Mouse (Mus musculus): ENCODE results near the gene Rgs9. TPM values are rescaled to one million over a fixed set of nuclear protein-coding genes. Genes with fewer than 3 reads are reported as not detected.

Rgs9 gene
- polyA plus RNA-seq, 1 experiment, result 1.4 TPM

GRCm38 (mm10) chr11:109244635-109245360 lies 53.1 kb downstream of the Rgs9 start:
- Histone ChIP-seq H3K4me3 (ENCODE audit: insufficient read depth, low read depth, low read length) (no peak overlapping the region), H3K27me3 (replicated peaks; ENCODE audit: control insufficient read depth, insufficient read depth, low read length) (no peaks in the 10 kb centered on the region), H3K36me3 (ENCODE audit: control insufficient read depth, insufficient read depth, low read length) (no peaks in the 10 kb centered on the region), H3K4me1 (ENCODE audit: control insufficient read depth, insufficient read depth, low read length) (no peaks in the 10 kb centered on the region; the same call in 1 of the 2 replicates), H3K27ac (ENCODE audit: insufficient read depth, low read depth, low read length) (no peak overlapping the region)
- peak; percentile 46 for DNase-seq
- TF ChIP-seq CTCF (conservative IDR thresholded peaks at IDR 0.05; ENCODE audit: insufficient read depth, insufficient read length, low read depth, low read length), result peak; percentile 81
- TF ChIP-seq POLR2A (IDR thresholded peaks at IDR 0.05; ENCODE audit: low read depth, low read length), result no peak
- 23% methylated on average over 23 of the region's 23 CpGs for WGBS

GRCm38 (mm10) chr11:109240126-109240525 lies 57.8 kb downstream of the Rgs9 start:
- no peak for TF ChIP-seq POLR2A (IDR thresholded peaks at IDR 0.05; ENCODE audit: low read depth, low read length)
- TF ChIP-seq CTCF (conservative IDR thresholded peaks at IDR 0.05; ENCODE audit: insufficient read depth, insufficient read length, low read depth, low read length), result no peak
- DNase-seq, result no peak
- WGBS, result 62% methylated on average over 4 of the region's 4 CpGs
- Histone ChIP-seq H3K27me3 (replicated peaks; ENCODE audit: control insufficient read depth, insufficient read depth, low read length) (no peaks in the 10 kb centered on the region), H3K4me1 (ENCODE audit: control insufficient read depth, insufficient read depth, low read length) (no peaks in the 10 kb centered on the region; the same call in 1 of the 2 replicates), H3K36me3 (ENCODE audit: control insufficient read depth, insufficient read depth, low read length) (no peaks in the 10 kb centered on the region), H3K27ac (ENCODE audit: insufficient read depth, low read depth, low read length) (no peak overlapping the region), H3K4me3 (ENCODE audit: insufficient read depth, low read depth, low read length) (no peak overlapping the region)

DNA sequence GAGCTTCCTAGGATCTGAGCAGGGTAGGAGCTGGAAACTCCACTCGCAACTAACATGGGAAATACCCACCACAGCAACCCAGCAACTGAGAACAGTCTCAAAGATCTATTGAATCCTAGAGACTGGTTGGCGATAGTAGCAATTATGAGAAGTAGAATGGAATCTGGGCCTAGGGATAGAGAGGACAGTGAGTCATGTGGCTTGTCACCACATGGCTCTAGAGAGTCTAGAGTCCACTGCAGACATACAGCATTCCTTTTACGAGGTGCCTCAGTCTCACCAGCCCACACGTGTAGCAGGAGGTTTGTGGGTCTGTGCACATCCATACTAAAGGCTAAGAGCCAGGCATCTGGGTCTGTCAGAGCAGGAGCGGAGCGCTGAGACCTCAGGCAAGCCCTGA lies 59.3 kb downstream of the Rgs9 start:
- 86% methylated on average over 6 of the region's 6 CpGs for whole genome bisulfite sequencing
- no peaks in the 10 kb centered on the region for H3K4me1 ChIP-seq (ENCODE audit: control insufficient read depth, insufficient read depth, low read length)
- no peaks in the 10 kb centered on the region for H3K36me3 ChIP-seq (ENCODE audit: control insufficient read depth, insufficient read depth, low read length)
- H3K4me3 ChIP-seq (ENCODE audit: insufficient read depth, low read depth, low read length), result no peak overlapping the region
- no peaks in the 10 kb centered on the region for H3K27me3 ChIP-seq (replicated peaks; ENCODE audit: control insufficient read depth, insufficient read depth, low read length)
- no peak for TF ChIP-seq CTCF (conservative IDR thresholded peaks at IDR 0.05; ENCODE audit: insufficient read depth, insufficient read length, low read depth, low read length)
- no peak for TF ChIP-seq POLR2A (IDR thresholded peaks at IDR 0.05; ENCODE audit: low read depth, low read length)
- H3K27ac ChIP-seq (ENCODE audit: insufficient read depth, low read depth, low read length), result no peak overlapping the region
- DNase-seq, result no peak

DNA sequence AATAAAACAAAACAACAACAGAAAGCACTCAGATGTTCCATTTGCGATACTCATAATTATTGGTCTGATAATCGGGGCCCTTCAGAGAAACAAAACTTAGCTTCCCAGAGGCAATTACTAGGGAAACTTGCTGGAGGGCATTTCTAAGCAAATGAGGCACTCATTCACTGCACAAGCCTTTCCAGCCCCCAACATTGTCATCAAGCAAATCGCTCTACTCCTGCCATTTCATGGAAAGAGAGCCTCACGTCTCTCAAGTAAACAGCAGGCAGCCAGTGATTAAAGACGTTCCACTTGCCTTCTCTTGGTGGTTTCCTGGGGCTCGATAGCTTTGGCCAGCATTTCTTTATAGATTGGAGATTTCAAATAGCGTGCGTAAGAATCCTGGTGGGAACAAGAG lies 60.1 kb downstream of the Rgs9 start:
- Histone ChIP-seq H3K4me3 (ENCODE audit: insufficient read depth, low read depth, low read length) (no peak overlapping the region), H3K27me3 (replicated peaks; ENCODE audit: control insufficient read depth, insufficient read depth, low read length) (no peaks in the 10 kb centered on the region), H3K36me3 (ENCODE audit: control insufficient read depth, insufficient read depth, low read length) (no peaks in the 10 kb centered on the region), H3K27ac (ENCODE audit: insufficient read depth, low read depth, low read length) (no peak overlapping the region), H3K4me1 (ENCODE audit: control insufficient read depth, insufficient read depth, low read length) (no peaks in the 10 kb centered on the region)
- WGBS, result 58% methylated on average over 8 of the region's 8 CpGs
- DNase-seq, result no peak
- TF ChIP-seq CTCF (conservative IDR thresholded peaks at IDR 0.05; ENCODE audit: insufficient read depth, insufficient read length, low read depth, low read length) (no peak), POLR2A (IDR thresholded peaks at IDR 0.05; ENCODE audit: low read depth, low read length) (no peak)

DNA sequence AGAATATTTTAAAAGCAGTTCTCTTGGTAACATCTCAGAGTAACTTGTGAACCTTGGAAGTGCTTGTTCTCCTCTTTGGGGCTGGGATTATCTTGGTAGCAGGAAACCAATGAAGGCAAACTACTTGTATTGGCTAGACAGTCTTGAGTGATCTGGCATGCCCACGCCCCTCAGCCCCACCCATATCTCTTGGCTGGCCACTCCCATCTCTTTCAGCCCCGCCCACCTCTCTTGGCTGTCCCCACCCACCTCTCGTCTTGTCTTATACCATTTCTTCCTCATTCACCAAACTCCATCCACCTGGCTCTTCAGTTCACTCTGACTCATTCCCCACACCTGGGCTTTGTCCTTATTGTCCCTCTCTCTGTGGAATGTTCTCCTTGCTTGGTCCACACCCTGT lies 64.3 kb downstream of the Rgs9 start:
- no peaks in the 10 kb centered on the region for H3K4me1 ChIP-seq (ENCODE audit: control insufficient read depth, insufficient read depth, low read length)
- 77% methylated on average over 3 of the region's 3 CpGs for WGBS
- TF ChIP-seq CTCF (conservative IDR thresholded peaks at IDR 0.05; ENCODE audit: insufficient read depth, insufficient read length, low read depth, low read length) (no peak), POLR2A (IDR thresholded peaks at IDR 0.05; ENCODE audit: low read depth, low read length) (no peak)
- H3K36me3 ChIP-seq (ENCODE audit: control insufficient read depth, insufficient read depth, low read length), result no peaks in the 10 kb centered on the region
- no peaks in the 10 kb centered on the region for H3K27me3 ChIP-seq (replicated peaks; ENCODE audit: control insufficient read depth, insufficient read depth, low read length)
- no peak overlapping the region for H3K27ac ChIP-seq (ENCODE audit: insufficient read depth, low read depth, low read length)
- DNase-seq, result no peak
- no peak overlapping the region for H3K4me3 ChIP-seq (ENCODE audit: insufficient read depth, low read depth, low read length)

DNA sequence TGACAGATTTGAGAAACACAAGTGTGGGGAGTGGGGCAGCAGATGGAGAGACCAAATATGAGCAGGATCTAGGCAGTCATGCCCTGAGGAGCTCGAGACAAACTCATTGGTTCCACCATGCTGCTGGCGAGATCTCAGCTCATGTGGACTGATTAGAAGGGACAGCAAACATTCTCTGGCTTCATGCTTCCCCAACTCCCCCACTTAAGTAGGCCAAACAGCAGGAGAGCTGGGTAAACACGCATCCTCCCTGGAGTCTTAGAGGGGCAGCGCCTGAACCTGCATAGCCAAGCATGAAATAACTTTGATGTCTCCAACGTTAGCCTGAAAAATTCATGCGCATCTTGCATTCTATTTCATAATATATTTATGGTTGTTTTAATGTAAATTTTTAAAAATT lies 65.1 kb downstream of the Rgs9 start:
- Histone ChIP-seq H3K4me3 (ENCODE audit: insufficient read depth, low read depth, low read length) (no peak overlapping the region), H3K4me1 (ENCODE audit: control insufficient read depth, insufficient read depth, low read length) (no peaks in the 10 kb centered on the region), H3K36me3 (ENCODE audit: control insufficient read depth, insufficient read depth, low read length) (no peaks in the 10 kb centered on the region), H3K27ac (ENCODE audit: insufficient read depth, low read depth, low read length) (no peak overlapping the region), H3K27me3 (replicated peaks; ENCODE audit: control insufficient read depth, insufficient read depth, low read length) (no peaks in the 10 kb centered on the region)
- TF ChIP-seq CTCF (conservative IDR thresholded peaks at IDR 0.05; ENCODE audit: insufficient read depth, insufficient read length, low read depth, low read length) (no peak), POLR2A (IDR thresholded peaks at IDR 0.05; ENCODE audit: low read depth, low read length) (no peak)
- DNase-seq, result no peak
- 75% methylated on average over 6 of the region's 6 CpGs for WGBS

DNA sequence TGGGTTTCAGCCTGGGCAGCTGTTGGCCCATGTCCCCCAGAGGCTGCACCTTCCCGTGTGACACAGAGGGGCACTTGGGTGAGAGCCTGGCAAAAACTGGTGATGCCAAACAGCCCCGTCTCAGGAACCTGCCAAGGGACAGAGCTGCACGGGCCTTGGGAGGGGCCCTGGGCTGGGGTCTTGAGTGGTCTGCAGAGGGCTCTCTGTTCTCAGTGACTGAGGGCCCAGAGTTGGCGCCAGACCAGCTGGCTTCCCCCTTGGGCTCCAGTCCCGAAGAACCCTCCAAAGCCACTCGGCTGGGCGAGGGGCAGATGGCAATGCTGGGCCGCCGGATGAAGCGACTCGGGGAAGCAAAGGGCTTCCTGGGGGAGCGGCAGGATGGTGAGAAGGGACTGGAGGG lies 70.8 kb downstream of the Rgs9 start:
- Histone ChIP-seq H3K4me1 (ENCODE audit: control insufficient read depth, insufficient read depth, low read length) (no peaks in the 10 kb centered on the region), H3K27me3 (replicated peaks; ENCODE audit: control insufficient read depth, insufficient read depth, low read length) (no peaks in the 10 kb centered on the region), H3K36me3 (ENCODE audit: control insufficient read depth, insufficient read depth, low read length) (no peaks in the 10 kb centered on the region), H3K4me3 (ENCODE audit: insufficient read depth, low read depth, low read length) (no peak overlapping the region), H3K27ac (ENCODE audit: insufficient read depth, low read depth, low read length) (no peak overlapping the region)
- TF ChIP-seq POLR2A (IDR thresholded peaks at IDR 0.05; ENCODE audit: low read depth, low read length) (no peak), CTCF (conservative IDR thresholded peaks at IDR 0.05; ENCODE audit: insufficient read depth, insufficient read length, low read depth, low read length) (no peak)
- DNase-seq, result no peak
- WGBS, result 85% methylated on average over 12 of the region's 12 CpGs
